Mouse (Mus musculus) brown adipose tissue, adult 24 weeks (tissue): Measurements from ENCODE around the gene Prr13. TPM values are rescaled to one million over a fixed set of nuclear protein-coding genes. Genes with fewer than 3 reads are reported as not detected.

Source experiments
- H3K27ac ChIP-seq: fragments of 200-500 bp; replicated peaks from 2 replicates; pipeline ENCODE4 v1.5.1; 2012; ENCODE audit warnings: low read depth, mild to moderate bottlenecking, low read length
- H3K4me1 ChIP-seq: fragments of 200-500 bp; 2 replicates; pipeline ENCODE4 v1.6.1; 2012; ENCODE audit warnings: low read length, mixed read lengths; ENCODE audit not compliant: control insufficient read depth, insufficient read depth, insufficient read length
- H3K4me3 ChIP-seq: fragments of 200-500 bp; 2 replicates; pipeline ENCODE4 v1.5.1; 2012; ENCODE audit warnings: low read depth, mild to moderate bottlenecking, low read length, moderate library complexity; ENCODE audit not compliant: insufficient read depth
- polyA plus RNA-seq: library from polyadenylated mRNA; stranded (reverse); fragments of >200 nt; gene quantifications from 2 replicates; pipeline ENCODE4 v1.2.4, GENCODE M21; 2012; ENCODE audit not compliant: missing spikeins, insufficient read depth, insufficient read length

The Prr13 gene
- polyA plus RNA-seq, 1 experiment = 54.7 TPM

- H3K27ac ChIP-seq = no peak overlapping the region
- no peaks in the 10 kb centered on the region for H3K4me1 ChIP-seq
- H3K4me3 ChIP-seq = no peak overlapping the region
Observed at GRCm38 (mm10) chr15:102471727-102472126, 12.9 kb downstream of the Prr13 start.

- Histone ChIP-seq H3K4me1 (no peaks in the 10 kb centered on the region), H3K27ac (no peak overlapping the region), H3K4me3 (no peak overlapping the region)
Observed at GRCm38 (mm10) chr15:102473246-102473645, 14.4 kb downstream of the Prr13 start.

- Histone ChIP-seq H3K27ac (no peak overlapping the region), H3K4me3 (no peak overlapping the region)
Observed at GRCm38 (mm10) chr15:102474520-102474919, 15.7 kb downstream of the Prr13 start.

GRCm38 (mm10) chr15:102483136-102483535 lies 24.3 kb downstream of the Prr13 start:
- H3K4me1 ChIP-seq = no peaks in the 10 kb centered on the region
- no peak overlapping the region for H3K4me3 ChIP-seq
- no peak overlapping the region for H3K27ac ChIP-seq

More at GRCm38 (mm10) chr15:102474520-102474919, 15.7 kb downstream of the Prr13 start:
- H3K4me1 ChIP-seq = no peaks in the 10 kb centered on the region

GRCm38 (mm10) chr15:102485853-102486252 lies 27.0 kb downstream of the Prr13 start:
- Histone ChIP-seq H3K27ac (no peak overlapping the region), H3K4me3 (no peak overlapping the region), H3K4me1 (no peaks in the 10 kb centered on the region)

GRCm38 (mm10) chr15:102487664-102488063 lies 28.8 kb downstream of the Prr13 start:
- H3K4me1 ChIP-seq = no peaks in the 10 kb centered on the region
- no peak overlapping the region for H3K4me3 ChIP-seq
- no peak overlapping the region for H3K27ac ChIP-seq

- Histone ChIP-seq H3K4me3 (no peak overlapping the region), H3K4me1 (no peaks in the 10 kb centered on the region), H3K27ac (no peak overlapping the region)
Observed at GRCm38 (mm10) chr15:102498322-102498721, 39.5 kb downstream of the Prr13 start.

- no peaks in the 10 kb centered on the region for H3K4me1 ChIP-seq
Observed at GRCm38 (mm10) chr15:102499370-102499769, 40.5 kb downstream of the Prr13 start.

GRCm38 (mm10) chr15:102499851-102500250 lies 41.0 kb downstream of the Prr13 start:
- Histone ChIP-seq H3K27ac (no peak overlapping the region), H3K4me1 (no peaks in the 10 kb centered on the region), H3K4me3 (no peak overlapping the region)

More at GRCm38 (mm10) chr15:102499370-102499769, 40.5 kb downstream of the Prr13 start:
- H3K27ac ChIP-seq = no peak overlapping the region
- no peak overlapping the region for H3K4me3 ChIP-seq

- Histone ChIP-seq H3K4me1 (no peaks in the 10 kb centered on the region), H3K4me3 (no peak overlapping the region), H3K27ac (no peak overlapping the region)
Observed at GRCm38 (mm10) chr15:102500479-102500878, 41.7 kb downstream of the Prr13 start.

GRCm38 (mm10) chr15:102501084-102501814 lies 42.4 kb downstream of the Prr13 start:
- Histone ChIP-seq H3K27ac (no peak overlapping the region), H3K4me1 (no peaks in the 10 kb centered on the region; the same call in 1 of the 2 replicates), H3K4me3 (no peak overlapping the region)

GRCm38 (mm10) chr15:102502254-102502840 lies 43.5 kb downstream of the Prr13 start:
- Histone ChIP-seq H3K4me3 (no peak overlapping the region), H3K4me1 (no peaks in the 10 kb centered on the region; the same call in 1 of the 2 replicates), H3K27ac (no peak overlapping the region)

GRCm38 (mm10) chr15:102503447-102503846 lies 44.6 kb downstream of the Prr13 start, which contains the start of gene Gm10337:
Gene Gm10337, plus strand, starts transcription at chr15:102503722.
- H3K4me1 ChIP-seq = no peaks in the 10 kb centered on the region; the same call in 1 of the 2 replicates
- H3K27ac ChIP-seq = no peak within 1 kb of the TSS
- H3K4me3 ChIP-seq = no peak within 1 kb of the TSS

- Histone ChIP-seq H3K4me1 (no peaks in the 10 kb centered on the region; the same call in 1 of the 2 replicates), H3K4me3 (no peak overlapping the region), H3K27ac (no peak overlapping the region)
Observed at GRCm38 (mm10) chr15:102503924-102504782, 45.3 kb downstream of the Prr13 start.
